Mouse (Mus musculus) telencephalon, adult 2 months (tissue): ENCODE measurements around the gene 9130019O22Rik.
"Not testable (repeated sequence)": the region's sequence is repeated elsewhere in the genome, so short reads cannot be mapped to it uniquely, and the experiment has no call there.

Source experiments
- DNase-seq: peaks from one replicate; pipeline ENCODE4 v3.0.0-alpha.2; 2011; ENCODE audit warnings: low read depth, low spot score

Gene 9130019O22Rik

DNA sequence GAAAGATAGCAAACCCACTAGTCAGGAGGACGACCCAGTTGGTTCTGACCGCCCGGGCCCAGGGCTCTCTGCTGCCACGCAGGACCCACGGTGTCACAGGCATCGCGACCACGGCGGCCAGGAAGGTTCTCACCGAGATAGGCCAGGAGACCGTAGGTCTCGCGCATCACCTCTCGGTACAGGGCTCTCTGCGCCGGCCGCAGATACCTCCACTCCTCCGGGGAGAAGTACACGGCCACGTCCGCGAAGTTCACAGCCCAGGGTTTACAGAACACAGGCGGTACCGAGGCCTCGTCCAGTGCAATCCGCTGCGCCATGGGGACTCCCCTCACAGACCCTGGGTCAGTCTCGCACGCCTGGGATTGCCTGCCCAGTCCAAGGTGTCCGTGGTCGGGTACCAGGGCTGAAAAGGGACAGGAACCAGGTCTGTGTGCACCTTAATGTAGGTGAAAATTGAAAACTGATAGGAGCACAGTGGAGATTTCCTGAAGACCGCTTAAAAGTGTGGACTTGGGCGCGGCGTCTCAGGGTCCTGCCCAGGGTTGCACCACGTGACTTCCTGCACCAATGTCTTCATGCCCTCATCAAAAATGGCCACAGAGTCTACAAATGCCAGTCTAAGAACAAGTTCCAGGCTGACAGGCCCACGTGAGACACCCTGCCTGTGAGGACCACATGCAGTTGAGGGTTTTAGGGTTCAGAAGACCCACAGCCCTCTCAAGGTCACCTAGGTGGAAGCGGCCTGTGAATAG is at the start of gene 9130019O22Rik:
9130019O22Rik (minus strand) TSS at position 526 of the 752 bp plus-strand sequence.
- peak; percentile 84 for DNase-seq

DNA sequence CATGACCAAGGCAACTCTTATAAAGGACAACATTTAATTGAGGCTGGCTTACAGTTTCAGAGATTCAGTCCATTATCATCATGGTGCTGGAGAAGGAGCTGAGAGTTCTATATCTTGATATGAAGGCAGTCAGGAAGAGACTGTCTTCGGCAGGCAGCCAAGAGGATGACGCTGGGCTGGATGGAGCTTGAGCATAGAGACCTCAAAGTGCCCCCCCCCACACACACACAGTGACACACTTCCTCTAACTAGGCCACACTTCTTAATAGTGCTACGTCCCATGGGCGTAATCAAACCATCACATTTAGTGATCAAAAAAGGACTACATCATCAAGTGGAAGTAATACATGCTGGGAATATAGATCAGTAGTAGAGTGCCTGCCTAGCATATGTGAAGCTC is 48.2 kb upstream of the 9130019O22Rik start:
- DNase-seq = no peak

DNA sequence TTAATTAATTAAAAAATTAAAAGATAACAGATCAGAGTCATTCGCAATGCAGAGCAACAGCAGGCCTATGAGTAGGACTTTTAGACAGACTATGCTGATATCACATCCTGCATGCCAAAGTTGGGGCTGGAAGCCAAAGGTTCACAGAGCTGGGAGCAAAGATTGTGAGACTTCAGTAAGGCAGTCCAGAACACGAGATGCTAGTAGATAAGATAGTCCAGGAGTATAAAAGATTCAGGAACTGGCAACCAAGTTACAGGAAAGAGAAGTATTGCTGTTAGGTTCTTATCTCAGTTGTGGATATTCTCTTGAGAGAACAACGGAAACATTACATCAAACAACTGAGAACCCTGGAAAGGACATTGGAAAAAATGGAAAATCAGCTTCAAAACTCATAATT is 39.4 kb upstream of the 9130019O22Rik start:
- no peak for DNase-seq

DNA sequence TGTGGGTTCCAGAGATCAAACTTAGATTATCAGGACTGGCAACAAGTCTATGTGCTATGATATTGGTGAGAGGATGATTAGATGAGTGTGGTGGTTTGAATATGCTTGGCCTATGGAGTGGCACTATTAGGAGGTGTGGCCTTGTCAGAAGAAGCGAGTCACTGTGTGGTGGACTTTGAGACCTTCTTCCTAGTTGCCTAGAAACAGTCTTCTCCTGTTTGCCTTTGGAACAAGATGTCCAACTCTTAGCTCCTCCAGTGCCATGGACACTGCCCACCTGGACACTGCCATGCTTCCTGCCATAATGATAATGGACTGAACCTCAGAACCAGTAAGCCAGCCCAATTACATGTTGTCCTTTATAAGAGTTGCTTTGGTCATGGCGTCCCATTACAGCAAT is 38.9 kb upstream of the 9130019O22Rik start:
- no peak for DNase-seq

DNA sequence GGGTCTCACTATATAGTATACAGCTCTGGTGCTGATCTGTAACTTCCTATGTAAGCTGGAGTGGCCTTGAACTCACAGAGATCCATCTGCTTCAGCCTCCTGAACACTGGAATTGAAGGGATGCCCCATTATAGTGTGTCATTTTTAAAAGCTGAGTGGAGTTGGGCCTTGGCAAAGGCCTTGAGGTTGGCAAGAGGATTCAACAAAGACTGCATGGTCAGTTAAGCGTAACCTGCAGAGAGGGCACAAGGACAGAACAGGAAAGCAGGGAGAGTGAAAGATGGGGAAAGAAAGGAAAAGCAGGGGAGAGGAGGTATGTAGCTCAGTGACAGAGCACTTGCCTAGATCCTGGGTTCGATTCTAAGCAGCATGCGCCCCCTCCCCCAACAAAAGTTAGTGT is 38.3 kb upstream of the 9130019O22Rik start:
- DNase-seq = no peak

DNA sequence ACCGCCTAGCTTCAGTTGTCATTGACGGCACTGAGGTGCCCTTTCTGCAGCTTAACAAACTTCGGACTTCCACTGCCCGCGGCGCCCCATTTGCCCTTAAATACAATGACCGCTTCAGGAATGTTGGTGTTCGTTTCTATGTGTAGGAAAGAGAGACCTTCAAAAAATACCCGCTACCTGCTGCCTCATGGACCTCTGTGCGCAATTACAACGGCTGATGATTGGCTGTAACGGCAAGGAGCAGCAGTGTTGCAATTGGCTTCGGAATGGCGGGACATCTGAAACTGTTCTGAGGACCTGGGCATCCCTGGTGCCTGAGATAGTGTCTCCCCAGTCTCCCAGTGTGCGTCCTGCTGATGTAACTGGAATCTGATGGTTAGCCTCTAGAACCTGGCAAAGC is 35.3 kb upstream of the 9130019O22Rik start:
- no peak for DNase-seq

DNA sequence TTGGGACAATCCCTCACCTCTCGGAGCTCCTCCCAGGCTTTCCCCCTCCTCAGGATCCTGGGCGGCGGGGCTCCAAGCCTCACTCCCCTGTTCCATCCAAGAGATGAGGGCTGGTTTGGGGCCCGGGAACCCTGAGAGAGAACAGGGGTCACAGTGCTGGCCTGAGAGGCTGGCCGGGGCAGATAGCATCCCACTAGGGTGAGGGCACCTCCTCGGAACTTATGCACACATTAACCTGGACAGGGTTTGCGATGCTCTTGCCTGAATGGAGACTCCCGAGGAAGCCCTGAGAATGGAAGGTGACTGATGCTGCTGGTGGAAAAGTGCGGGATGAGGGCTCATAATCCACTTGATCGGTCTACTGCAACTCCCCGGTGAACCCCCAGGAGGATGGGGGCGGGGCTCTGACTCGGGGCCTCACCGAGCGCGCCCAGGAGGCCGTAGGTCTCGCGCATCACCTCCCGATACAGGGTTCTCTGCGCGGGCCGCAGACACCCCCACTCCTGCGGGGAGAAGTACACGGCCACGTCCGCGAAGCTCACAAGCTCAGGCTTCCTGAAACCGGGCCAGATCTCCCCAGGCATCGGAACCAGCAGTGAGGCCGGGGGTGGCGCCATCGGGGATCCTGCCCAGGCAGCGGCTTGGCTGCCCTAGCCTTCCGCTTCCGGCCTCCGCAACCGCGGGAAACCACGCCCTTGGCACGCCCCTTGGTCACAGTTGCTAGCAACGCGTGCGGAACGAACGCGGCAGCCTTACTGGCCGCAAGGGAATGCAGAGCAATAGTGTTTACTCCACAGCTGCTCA is 34.6 kb upstream of the 9130019O22Rik start, which contains the start of gene Zfp688:
Zfp688 (minus strand) TSS at position 681 of the 804 bp plus-strand sequence.
- DNase-seq = peak; percentile 67

DNA sequence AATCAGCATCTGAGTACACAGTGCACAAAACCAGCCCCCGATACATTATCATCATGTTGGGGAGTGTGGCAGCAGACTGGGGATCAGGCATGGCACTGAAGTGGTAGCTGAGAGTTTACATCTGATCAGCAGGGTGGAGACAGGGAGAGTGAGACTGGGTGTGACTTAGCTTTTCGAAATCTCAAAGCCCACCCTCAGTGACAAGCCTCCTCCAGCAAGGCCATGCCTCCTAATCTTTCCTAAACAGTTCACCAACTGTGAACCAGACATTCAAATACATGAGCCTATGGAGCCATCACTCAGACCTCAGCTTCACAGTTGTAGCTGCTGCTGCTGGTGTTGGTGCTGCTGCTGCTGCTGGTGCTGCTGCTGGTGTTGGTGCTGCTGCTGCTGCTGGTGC is 24.5 kb upstream of the 9130019O22Rik start:
- no peak for DNase-seq

DNA sequence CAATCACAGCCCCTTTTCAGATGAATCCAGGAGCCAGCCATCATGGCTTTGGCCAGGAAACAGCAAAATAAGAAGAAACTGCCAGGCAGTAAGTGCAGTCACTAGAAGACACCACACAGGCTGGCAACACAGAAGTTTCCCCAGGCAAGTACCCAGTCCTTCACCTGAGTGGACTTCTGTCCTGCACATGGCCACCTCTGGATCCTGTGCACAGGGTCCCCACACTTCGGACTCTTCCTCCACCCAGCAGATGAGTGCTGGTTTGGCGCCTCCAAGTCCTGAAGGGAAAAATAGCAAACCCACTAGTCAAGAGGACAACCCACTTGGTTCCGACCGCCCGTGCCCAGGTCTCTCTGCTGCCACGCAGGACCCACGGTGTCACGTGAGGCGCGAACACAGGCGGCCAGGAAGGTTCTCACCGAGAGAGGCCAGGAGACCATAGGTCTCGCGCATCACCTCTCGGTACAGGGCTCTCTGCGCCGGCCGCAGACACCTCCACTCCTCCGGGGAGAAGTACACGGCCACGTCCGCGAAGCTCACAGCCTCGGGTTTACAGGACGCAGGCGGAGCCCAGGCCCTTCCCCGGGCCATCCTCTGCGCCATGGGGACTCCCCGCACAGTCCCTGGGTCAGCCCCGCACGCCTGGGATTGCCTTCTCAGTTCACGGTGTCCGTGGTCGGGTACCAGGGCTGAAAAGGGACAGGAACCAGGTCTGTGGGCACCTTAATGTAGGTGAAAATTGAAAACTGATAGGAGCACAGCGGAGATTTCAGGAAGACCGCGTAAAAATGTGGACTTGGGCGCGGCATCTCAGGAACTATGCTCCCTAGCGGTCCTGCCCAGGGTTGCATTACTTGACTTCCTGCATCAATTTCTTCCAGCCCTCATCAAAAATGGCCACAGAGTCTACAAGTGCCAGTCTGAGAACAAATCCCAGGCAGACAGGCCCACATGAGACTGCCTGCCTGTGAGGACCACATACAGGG is 19.3 kb upstream of the 9130019O22Rik start, which contains the start of gene Zfp764:
Zfp764 (minus strand) TSS at position 821 of the 986 bp plus-strand sequence.
- peak; percentile 69 for DNase-seq

DNA sequence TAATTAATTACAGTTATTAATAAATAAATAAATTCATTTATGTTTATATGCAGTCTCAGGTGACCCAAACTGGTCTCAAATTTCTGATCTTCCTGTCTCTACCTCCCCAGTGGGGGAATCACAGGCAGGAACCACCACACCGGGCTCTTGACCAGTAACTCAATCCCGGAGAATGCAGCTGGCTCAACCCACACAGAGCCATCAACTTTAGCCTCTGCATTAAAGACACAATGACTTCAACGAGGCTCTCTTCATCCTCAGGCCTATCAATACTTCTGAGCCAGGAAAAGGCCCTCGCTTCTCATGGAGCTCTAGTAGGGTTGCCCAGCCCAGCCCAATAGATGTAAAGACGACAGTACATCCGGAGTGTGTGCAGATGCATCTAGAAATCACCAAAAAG is 17.1 kb upstream of the 9130019O22Rik start:
- not testable (repeated sequence) for DNase-seq

DNA sequence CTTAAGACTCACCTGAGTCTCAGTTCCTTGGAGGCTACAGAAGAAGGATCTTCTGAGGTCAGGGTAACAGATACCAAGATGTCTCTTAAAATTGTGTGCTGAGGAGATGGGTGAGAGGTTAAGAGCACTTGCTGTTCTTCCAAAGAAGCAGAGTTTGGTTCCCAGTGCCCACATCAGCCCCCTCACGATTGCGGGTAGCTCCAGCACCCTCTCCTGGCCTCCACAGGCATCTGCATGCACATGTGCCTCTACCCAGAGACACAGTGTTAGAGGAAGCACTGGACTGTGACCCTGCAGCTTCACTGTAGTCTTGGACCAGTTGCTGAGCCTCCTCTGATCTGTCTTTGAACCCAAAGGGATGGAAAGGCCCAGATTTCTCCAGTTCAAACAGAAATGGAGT is 16.0 kb upstream of the 9130019O22Rik start:
- DNase-seq = no peak

DNA sequence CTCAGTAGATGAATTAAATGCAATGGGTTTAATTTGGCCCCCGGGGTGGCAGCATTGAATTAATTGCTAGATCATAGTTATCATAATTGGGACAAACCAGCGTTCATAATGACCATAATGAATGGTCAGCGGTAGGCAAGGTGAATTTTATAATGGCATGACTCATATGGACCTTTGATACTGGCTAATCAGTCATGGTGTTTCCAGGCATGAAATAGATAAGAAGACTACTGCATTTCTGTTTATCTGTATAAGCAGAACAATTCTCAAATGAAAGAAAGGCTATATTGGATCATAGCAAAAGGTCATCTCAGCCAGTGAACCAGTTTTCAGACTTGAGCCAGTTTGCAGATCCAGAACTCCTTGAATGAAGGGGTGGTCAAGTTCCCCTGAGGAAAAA is 13.4 kb upstream of the 9130019O22Rik start:
- DNase-seq = no peak

DNA sequence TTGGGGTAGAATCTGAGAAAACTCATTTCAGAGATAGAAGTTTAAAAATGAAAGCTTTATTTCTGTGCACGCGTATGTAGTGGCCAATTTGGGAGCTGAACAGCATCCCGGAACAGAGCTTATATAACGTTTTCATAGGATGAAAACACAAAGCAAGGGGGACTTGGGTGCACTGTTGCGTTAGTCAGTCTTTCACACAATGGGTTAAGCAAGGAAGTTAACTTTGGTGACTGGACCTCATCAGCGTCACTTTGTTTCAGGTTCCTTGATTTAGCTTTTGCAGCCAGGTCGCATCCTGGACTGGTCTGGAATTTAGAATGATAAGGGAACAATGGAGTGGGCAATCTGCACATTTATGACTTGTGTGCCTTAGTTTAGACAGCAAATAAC is 7.0 kb upstream of the 9130019O22Rik start:
- no peak for DNase-seq

DNA sequence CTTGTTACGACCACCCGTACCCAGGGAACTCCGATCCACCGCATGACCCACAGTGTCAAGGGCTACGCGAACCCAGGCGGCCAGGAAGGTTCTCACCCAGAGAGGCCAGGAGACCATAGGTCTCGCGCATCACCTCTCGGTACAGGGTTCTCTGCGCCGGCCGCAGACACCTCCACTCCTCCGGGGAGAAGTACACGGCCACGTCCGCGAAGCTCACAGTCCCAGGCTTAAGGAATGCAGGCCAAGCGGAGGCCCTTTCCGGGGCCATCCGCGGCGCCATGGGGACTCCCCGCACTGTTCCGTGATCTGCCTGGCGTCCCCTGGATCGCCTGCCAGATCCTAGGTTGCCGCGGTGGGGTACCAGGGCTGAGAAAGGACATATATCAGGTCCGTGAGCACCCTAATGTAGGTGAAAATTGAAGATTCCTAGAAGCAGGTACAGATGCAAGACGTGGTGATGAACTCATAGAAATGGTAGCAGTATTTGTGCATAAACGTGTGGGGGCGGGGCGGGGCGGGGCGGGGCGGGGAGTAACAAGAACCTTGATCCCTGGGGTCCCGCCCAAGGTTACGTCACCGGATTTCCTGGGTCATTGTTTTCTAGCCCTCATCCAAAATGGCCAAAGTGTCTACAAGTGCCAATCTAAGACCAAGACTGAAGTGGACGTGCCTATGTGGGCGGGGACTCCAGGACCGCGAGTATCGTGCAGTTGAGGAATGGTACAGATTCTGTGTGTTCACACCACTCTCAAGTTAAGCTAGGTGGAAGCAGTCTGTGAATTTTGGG is 6.4 kb upstream of the 9130019O22Rik start, which contains the start of gene E430018J23Rik:
E430018J23Rik (minus strand) TSS at position 473 of the 787 bp plus-strand sequence.
- DNase-seq = peak; percentile 98

DNA sequence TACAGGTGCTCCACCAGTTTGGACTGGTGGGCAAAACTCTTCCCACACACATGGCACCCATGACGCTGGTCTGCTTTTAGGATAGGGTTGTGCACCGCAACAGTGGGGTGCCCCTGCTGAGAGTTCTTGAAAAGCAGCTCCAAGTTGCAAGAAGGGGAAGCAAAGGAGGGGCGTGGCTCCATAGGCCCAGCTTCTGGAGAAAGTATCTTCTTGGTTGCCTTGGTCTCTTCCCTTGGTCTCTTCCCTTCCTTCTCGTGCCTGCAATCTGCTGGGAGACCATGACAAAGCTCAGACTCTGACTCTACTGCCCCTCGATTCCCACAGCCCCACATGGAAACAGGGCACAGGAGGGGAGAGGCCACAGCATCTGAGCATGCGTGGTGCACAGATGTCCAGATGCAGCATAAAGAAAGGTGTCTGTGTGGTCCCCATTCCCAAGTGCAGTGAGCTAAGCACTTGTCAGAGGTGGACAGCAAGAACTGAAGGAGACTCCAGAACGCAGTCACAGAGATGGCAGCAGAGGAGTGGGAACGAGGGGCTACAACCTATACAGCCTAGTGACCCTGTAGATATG is 5.4 kb upstream of the 9130019O22Rik start:
- DNase-seq = no peak

DNA sequence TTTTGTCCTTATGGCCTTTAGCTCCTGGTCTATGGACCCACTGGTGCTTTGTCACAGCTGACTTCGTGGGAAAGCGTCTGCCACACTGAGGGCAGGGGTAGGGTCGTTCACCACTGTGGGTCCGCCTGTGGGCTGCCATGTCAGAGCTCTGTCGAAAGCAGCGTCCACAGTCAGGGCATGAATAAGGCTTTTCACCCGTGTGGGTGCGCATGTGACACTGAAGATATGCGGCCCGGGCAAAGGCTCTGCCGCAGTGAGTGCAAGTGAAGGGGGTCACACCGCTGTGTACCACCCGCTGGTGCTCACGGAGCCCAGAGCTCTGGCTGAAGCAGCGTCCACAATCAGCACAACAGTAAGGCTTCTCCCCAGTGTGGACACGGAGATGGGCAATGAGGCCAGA is 4.6 kb upstream of the 9130019O22Rik start:
- DNase-seq = no peak

DNA sequence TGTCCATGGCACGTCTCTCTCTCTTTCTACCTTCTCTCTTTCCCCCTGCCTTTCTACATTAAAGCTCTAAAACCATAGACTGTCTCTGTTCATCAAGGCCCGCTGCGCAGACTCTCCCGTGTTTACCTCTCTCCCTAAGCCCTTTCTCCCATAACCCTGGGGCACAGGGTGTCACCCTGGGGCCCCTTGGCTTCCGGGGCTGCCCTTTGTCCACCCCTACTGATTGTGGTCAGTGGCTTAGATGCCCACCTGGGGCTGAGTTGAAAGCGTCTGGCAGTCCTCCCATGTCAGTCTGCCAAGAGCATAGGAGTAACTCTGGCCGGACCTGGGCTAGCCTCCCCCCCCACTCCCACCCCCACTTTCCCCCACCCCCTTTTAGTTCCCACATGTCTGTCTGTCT is 3.3 kb upstream of the 9130019O22Rik start:
- DNase-seq = no peak

DNA sequence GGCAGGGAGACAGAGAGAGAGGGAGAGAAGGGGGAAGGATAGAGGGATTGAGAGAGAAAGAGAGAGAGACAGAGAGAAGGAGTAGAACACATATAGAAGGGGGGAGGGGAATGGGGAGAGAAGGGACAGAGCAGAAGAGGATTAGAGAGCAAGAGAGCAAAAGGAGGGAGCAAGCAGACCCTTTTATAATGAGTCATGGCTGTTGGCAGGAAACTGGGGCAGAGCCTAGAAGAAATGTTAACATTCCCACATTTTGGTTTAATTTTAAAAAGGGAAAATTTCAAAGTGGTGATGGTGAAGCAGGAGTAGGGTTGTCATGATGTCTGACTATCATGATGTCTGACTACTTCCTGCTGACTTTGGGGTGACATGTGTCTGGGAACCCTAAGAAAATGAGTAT is 1.2 kb upstream of the 9130019O22Rik start:
- DNase-seq = not testable (repeated sequence)

DNA sequence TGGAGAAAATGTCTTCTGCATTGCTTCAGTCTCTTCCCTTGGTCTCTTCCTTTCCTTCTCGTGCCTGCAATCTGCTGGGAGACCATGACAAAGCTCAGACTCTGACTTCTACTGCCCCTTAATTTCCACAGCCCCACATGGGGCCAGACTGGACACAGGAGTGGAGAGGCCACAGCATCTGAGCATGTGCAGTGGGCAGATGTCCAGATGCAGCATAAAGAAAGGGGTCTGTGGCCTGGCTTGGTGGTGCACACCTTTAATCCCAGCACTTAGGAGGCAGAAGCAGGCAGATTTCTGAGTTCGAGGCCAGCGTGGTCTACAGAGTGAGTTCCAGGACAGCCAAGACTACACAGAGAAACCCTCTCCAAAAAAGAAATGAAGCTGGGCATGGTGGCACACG is 1.4 kb downstream of the 9130019O22Rik start:
- not testable (repeated sequence) for DNase-seq

DNA sequence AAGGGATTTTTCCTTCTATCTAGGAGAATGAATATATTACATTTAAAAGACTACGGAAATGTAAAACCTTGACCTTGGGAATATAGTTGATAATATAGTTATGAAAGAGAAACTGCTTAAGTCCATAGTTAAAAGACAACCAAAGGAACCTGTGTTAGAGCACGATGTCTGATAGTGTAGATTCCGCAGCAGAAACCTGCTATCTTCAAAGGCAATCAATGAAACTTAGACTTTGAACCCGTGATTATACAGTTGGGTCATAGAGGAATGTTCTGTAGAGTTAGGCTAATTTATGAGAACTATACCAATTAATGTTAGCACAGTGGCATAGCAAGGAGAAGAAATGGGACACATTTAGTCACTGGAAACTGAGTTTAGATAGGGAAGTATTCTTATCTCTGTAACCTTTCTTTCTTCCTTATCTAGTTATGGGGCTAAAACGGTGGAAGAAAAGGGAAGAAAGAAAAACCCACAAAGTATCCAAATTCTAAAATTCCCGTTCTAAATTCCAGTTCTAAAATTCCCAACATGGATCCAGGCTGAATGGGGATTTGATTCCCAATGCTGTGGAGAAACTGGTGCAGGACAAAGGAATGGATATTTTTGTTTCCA is 8.6 kb downstream of the 9130019O22Rik start:
- no peak for DNase-seq
